Mouse (Mus musculus) CH12.LX (cell line): ENCODE results near the gene Rad23b. TPM values are rescaled to one million over a fixed set of nuclear protein-coding genes. Genes with fewer than 3 reads are reported as not detected.
A peak's percentile ranks its signal among the peaks of the same experiment; 100 is the strongest.
"Not testable (repeated sequence)": the region's sequence is repeated elsewhere in the genome, so short reads cannot be mapped to it uniquely, and the experiment has no call there.

Source experiments
- DNase-seq: peaks from one replicate; pipeline ENCODE4 v3.0.0-alpha.2; 2013; ENCODE audit errors: extremely low read depth
- H3K27ac ChIP-seq: 2 replicates; pipeline ENCODE4 v1.5.1; 2012; ENCODE audit warnings: low read depth, mild to moderate bottlenecking, control low read depth, moderate library complexity; ENCODE audit not compliant: insufficient read depth
- H3K27me3 ChIP-seq: replicated peaks from 2 replicates; pipeline ENCODE3; 2012; ENCODE audit warnings: inconsistent platforms
- H3K36me3 ChIP-seq, 2 experiments: replicated peaks in 1 of 2; 2 replicates each; pipeline versions ENCODE3 to v1.6.1; 2012; ENCODE audit warnings: inconsistent platforms in 1 of 2, low read length in 1 of 2, mild to moderate bottlenecking in 1 of 2, mixed read lengths in 1 of 2, moderate library complexity in 1 of 2; ENCODE audit not compliant: control insufficient read depth in 1 of 2, insufficient read depth in 1 of 2
- H3K4me1 ChIP-seq, 2 experiments: 2 replicates each; pipeline ENCODE4 v1.6.1; 2012; ENCODE audit warnings: inconsistent platforms in 1 of 2, moderate library complexity in 1 of 2; ENCODE audit not compliant: insufficient read depth in 2 of 2, control insufficient read depth in 1 of 2
- H3K4me2 ChIP-seq: 2 replicates; pipeline ENCODE4 v1.6.1; 2012; ENCODE audit warnings: low read depth, mild to moderate bottlenecking, control low read depth; ENCODE audit not compliant: poor library complexity, insufficient read depth, severe bottlenecking
- H3K4me3 ChIP-seq, 3 experiments: fragments of 150-350 bp in 1 of 3; sonication (generic) in 1 of 3; replicated peaks in 1 of 3; 2 replicates each; pipeline versions ENCODE3 to v1.5.1; 2011 to 2012; ENCODE audit warnings: low read depth in 2 of 3, low read length in 2 of 3, mild to moderate bottlenecking in 2 of 3, moderate library complexity in 2 of 3, control low read depth in 1 of 3, improper control_type of control experiment in 1 of 3, inconsistent platforms in 1 of 3, mixed read lengths in 1 of 3; ENCODE audit not compliant: poor library complexity in 1 of 3
- H3K79me2 ChIP-seq: replicated peaks from 2 replicates; pipeline ENCODE4 v1.6.1; 2012; ENCODE audit warnings: mild to moderate bottlenecking, moderate library complexity; ENCODE audit not compliant: control insufficient read depth, poor library complexity, insufficient read depth, severe bottlenecking; ENCODE audit errors: extremely low read depth
- H3K9ac ChIP-seq: 2 replicates; pipeline ENCODE4 v1.6.1; 2012; ENCODE audit warnings: low read depth, mild to moderate bottlenecking, control low read depth, moderate library complexity; ENCODE audit not compliant: insufficient read depth
- H3K9me3 ChIP-seq: replicated peaks from 2 replicates; pipeline ENCODE3; 2012; ENCODE audit warnings: low read length, inconsistent platforms, mixed read lengths
- CTCF ChIP-seq, 2 experiments: IDR thresholded peaks in 1 of 2; conservative IDR thresholded peaks in 1 of 2; 2 replicates each; pipeline ENCODE4 v1.5.1; 2011 to 2012; ENCODE audit warnings: low read depth in 2 of 2, low read length in 2 of 2, improper control_type of control experiment in 1 of 2, inconsistent platforms in 1 of 2, mild to moderate bottlenecking in 1 of 2, moderate library complexity in 1 of 2
- E2F4 ChIP-seq: IDR thresholded peaks from 2 replicates; pipeline ENCODE4 v1.6.1; 2011; ENCODE audit warnings: low read depth, low read length, improper control_type of control experiment; ENCODE audit not compliant: insufficient replicate concordance
- ELF1 ChIP-seq: IDR thresholded peaks from 2 replicates; pipeline ENCODE4 v1.6.1; 2014; ENCODE audit warnings: low read depth, mild to moderate bottlenecking, inconsistent platforms, low read length, improper control_type of control experiment
- HCFC1 ChIP-seq: IDR thresholded peaks from 2 replicates; pipeline ENCODE4 v1.6.1; 2012; ENCODE audit warnings: low read depth, mild to moderate bottlenecking, inconsistent platforms, low read length, improper control_type of control experiment
- MAFK ChIP-seq: IDR thresholded peaks from 2 replicates; pipeline ENCODE4 v1.6.1; 2011; ENCODE audit warnings: low read length, improper control_type of control experiment; ENCODE audit not compliant: insufficient replicate concordance
- NELFE ChIP-seq: IDR thresholded peaks from 2 replicates; pipeline ENCODE4 v1.6.1; 2011; ENCODE audit warnings: low read depth, low read length, improper control_type of control experiment
- PAX5 ChIP-seq: IDR thresholded peaks from 2 replicates; pipeline ENCODE4 v1.6.1; 2012; ENCODE audit warnings: low read length, inconsistent platforms, mixed read lengths
- SIN3A ChIP-seq: IDR thresholded peaks from 2 replicates; pipeline ENCODE4 v1.6.1; 2012; ENCODE audit warnings: low read length, improper control_type of control experiment, inconsistent platforms
- dilution Hi-C: fragments of 300-500 bp; cut with MboI; formaldehyde crosslinking; loops from 2 replicates; pipeline ENCODE4 v1.14.3; 2020; ENCODE audit warnings: low sequenced_read_pairs; ENCODE audit not compliant: extremely low pct_unique_long_range_greater_than_20kb, extremely low pct_ligation_motif_present
- in situ Hi-C: fragments of 300-500 bp; cut with MboI; formaldehyde crosslinking; loops from 3 replicates; pipeline ENCODE4 v1.14.3; 2019; ENCODE audit warnings: low sequenced_read_pairs, low pct_ligation_motif_present, low pct_unique_long_range_greater_than_20kb, mixed read lengths
- polyA plus RNA-seq: library from polyadenylated mRNA; unstranded; fragments of >175 nt; gene quantifications from 2 replicates; pipeline ENCODE4 v1.2.1, GENCODE M21; 2012; ENCODE audit warnings: low read depth; ENCODE audit not compliant: insufficient read length
- total RNA-seq, 2 experiments: library from RNA; depleted of rRNA; stranded (reverse); fragments of 300-350 nt in 1 of 2; fragments of >200 nt in 1 of 2; gene quantifications; 2 replicates each; pipeline ENCODE4 v1.2.3; 2012 to 2014

Gene Rad23b
- total and polyA plus RNA-seq, 3 experiments, result 190 to 436 (median 350) TPM

- dilution Hi-C loops (no loop called here), in situ Hi-C loops (no loop called here)
- Histone ChIP-seq H3K9ac (no peak overlapping the region), H3K79me2 (no peaks in the 10 kb centered on the region), H3K9me3 (peaks cover 8% of the 10 kb centered on the region), H3K36me3 (no peaks in the 10 kb centered on the region), H3K27me3 (no peaks in the 10 kb centered on the region), H3K4me1 (peaks cover 2 to 9% of the 10 kb centered on the region in 2 experiments; a peak in 2 of 4 replicates), H3K27ac (no peak overlapping the region), H3K4me3 (no peak overlapping the region), H3K4me2 (0 out of 2 replicates have a peak overlapping the region, but pooled peaks have one; percentile 45)
- no peak for DNase-seq
- TF ChIP-seq HCFC1, result peak; percentile 71
- TF ChIP-seq SIN3A, result no peak
These were observed 56.7 kb downstream of the Rad23b start for GRCm38 (mm10) chr4:55406558-55406957.

- TF ChIP-seq ELF1, result no peak
- no peak for TF ChIP-seq E2F4
- in situ Hi-C loops (no loop called here), dilution Hi-C loops (no loop called here)
- Histone ChIP-seq H3K4me3 (no peak overlapping the region), H3K36me3 (no peaks in the 10 kb centered on the region), H3K9me3 (no peaks in the 10 kb centered on the region), H3K9ac (no peak overlapping the region), H3K4me1 (peaks cover 2 to 13% of the 10 kb centered on the region in 2 experiments; a peak in 2 of 4 replicates), H3K27ac (no peak overlapping the region), H3K79me2 (no peaks in the 10 kb centered on the region), H3K27me3 (no peaks in the 10 kb centered on the region), H3K4me2 (no peak overlapping the region)
- no peak for DNase-seq
These were observed 58.2 kb downstream of the Rad23b start for GRCm38 (mm10) chr4:55408081-55408480.

GRCm38 (mm10) chr4:55409025-55409424, 59.2 kb downstream of the Rad23b start:
- in situ Hi-C loops, result no loop called here

GRCm38 (mm10) chr4:55409578-55410224, 59.9 kb downstream of the Rad23b start:
- H3K27ac ChIP-seq, dilution Hi-C loops, DNase-seq, H3K79me2 ChIP-seq, in situ Hi-C loops, H3K9ac ChIP-seq, H3K27me3 ChIP-seq, H3K4me2 ChIP-seq, H3K4me3 ChIP-seq, H3K36me3 ChIP-seq, H3K9me3 ChIP-seq: not testable (repeated sequence)
- peak; percentile 15; the same call in 1 of the 2 replicates for TF ChIP-seq MAFK
- peaks cover 2 to 13% of the 10 kb centered on the region in 2 experiments; a peak in 2 of 4 replicates for H3K4me1 ChIP-seq

More at GRCm38 (mm10) chr4:55409025-55409424, 59.2 kb downstream of the Rad23b start:
- Histone ChIP-seq H3K4me1 (peaks cover 2 to 13% of the 10 kb centered on the region in 2 experiments; a peak in 2 of 4 replicates), H3K4me3 (no peak overlapping the region), H3K9me3 (no peaks in the 10 kb centered on the region), H3K9ac (no peak overlapping the region), H3K79me2 (no peaks in the 10 kb centered on the region), H3K27ac (no peak overlapping the region), H3K4me2 (no peak overlapping the region), H3K36me3 (no peaks in the 10 kb centered on the region), H3K27me3 (no peaks in the 10 kb centered on the region)
- DNase-seq, result no peak
- dilution Hi-C loops, result no loop called here
- TF ChIP-seq NELFE (no peak), PAX5 (no peak), CTCF (conservative IDR thresholded peaks at IDR 0.05 in 1 of 2, IDR thresholded peaks at IDR 0.05 in 1 of 2; ENCODE audit: low read depth in 2 of 2, low read length in 2 of 2) (peak; percentile 10 to 26; a peak in 1 of 4 replicates)
